Mouse (Mus musculus) midbrain, embryonic 16.5 days (tissue): Measurements from ENCODE around the gene Fbxo39. TPM values are rescaled to one million over a fixed set of nuclear protein-coding genes. Genes with fewer than 3 reads are reported as not detected.

Experiments
- ATAC-seq: fragments of 200-750 bp; cut with Nextera tagmentation; 2 replicates; pipeline ENCODE4 v1.8.0; 2017; ENCODE audit warnings: moderate TSS enrichment
- H3K27ac ChIP-seq: fragments of 300-500 bp; sonication (generic); 2 replicates; pipeline ENCODE4 v1.5.1; 2014; ENCODE audit warnings: mild to moderate bottlenecking, low read length, mixed read lengths
- H3K27me3 ChIP-seq: fragments of 300-500 bp; sonication (generic); 2 replicates; pipeline ENCODE4 v1.6.1; 2014; ENCODE audit warnings: low read depth, low read length, mixed read lengths; ENCODE audit not compliant: control insufficient read depth, insufficient read depth
- H3K36me3 ChIP-seq: fragments of 300-500 bp; sonication (generic); 2 replicates; pipeline ENCODE4 v1.6.1; 2014; ENCODE audit warnings: mild to moderate bottlenecking, low read length, moderate library complexity, mixed read lengths; ENCODE audit not compliant: control insufficient read depth, insufficient read depth
- H3K4me1 ChIP-seq: fragments of 300-500 bp; sonication (generic); 2 replicates; pipeline ENCODE4 v1.6.1; 2014; ENCODE audit warnings: mild to moderate bottlenecking, low read length, mixed read lengths; ENCODE audit not compliant: control insufficient read depth, insufficient read depth
- H3K4me2 ChIP-seq: fragments of 300-500 bp; sonication (generic); 2 replicates; pipeline ENCODE4 v1.6.1; 2014; ENCODE audit warnings: mild to moderate bottlenecking, low read length, mixed read lengths
- H3K4me3 ChIP-seq: fragments of 300-500 bp; sonication (generic); 2 replicates; pipeline ENCODE4 v1.5.1; 2014; ENCODE audit warnings: low read depth, mild to moderate bottlenecking, low read length, moderate library complexity, mixed read lengths
- H3K9ac ChIP-seq: fragments of 300-500 bp; sonication (generic); 2 replicates; pipeline ENCODE4 v1.6.1; 2014; ENCODE audit warnings: low read depth, low read length, mixed read lengths
- H3K9me3 ChIP-seq: fragments of 300-500 bp; sonication (generic); replicated peaks from 2 replicates; pipeline ENCODE4 v1.6.1; 2014; ENCODE audit warnings: mild to moderate bottlenecking, low read length, mixed read lengths; ENCODE audit not compliant: control insufficient read depth, poor library complexity, severe bottlenecking
- WGBS: fragments of 180-500 bp; shearing (Covaris S2); extraction: QIAGEN DNeasy Blood & Tissue Kit; methylation state at CpG from one replicate; pipeline ENCODE4 v1.1.7; 2014; 5-methylcytosine and 5-hydroxymethylcytosine counted together
- polyA plus RNA-seq: library from polyadenylated mRNA; unstranded; fragments of >200 nt; fragmentation: Nextera tagmentation; extraction: Ambion mirVana; gene quantifications from 2 replicates; pipeline ENCODE4 v1.2.1, GENCODE M21; 2015

Fbxo39 gene
- polyA plus RNA-seq, 1 experiment from 2014 or later = not detected

GRCm38 (mm10) chr11:72366126-72366525, 51.9 kb downstream of the Fbxo39 start:
- H3K27ac ChIP-seq = no peak overlapping the region
- H3K4me3 ChIP-seq = no peak overlapping the region
- no peaks in the 10 kb centered on the region for H3K9me3 ChIP-seq
- H3K27me3 ChIP-seq = no peaks in the 10 kb centered on the region
- peaks cover 7% of the 10 kb centered on the region for H3K4me1 ChIP-seq
- H3K4me2 ChIP-seq = no peak overlapping the region
- WGBS = 91% methylated on average over 9 of the region's 9 CpGs
- no peak for ATAC-seq
- H3K9ac ChIP-seq = no peak overlapping the region
- H3K36me3 ChIP-seq = no peaks in the 10 kb centered on the region

- WGBS = 50% methylated on average over 11 of the region's 11 CpGs
- no peaks in the 10 kb centered on the region for H3K36me3 ChIP-seq
- H3K27me3 ChIP-seq = no peaks in the 10 kb centered on the region
- no peaks in the 10 kb centered on the region for H3K4me1 ChIP-seq
- H3K27ac ChIP-seq = no peak overlapping the region
- H3K9me3 ChIP-seq = no peaks in the 10 kb centered on the region
- ATAC-seq = no peak
- no peak overlapping the region for H3K4me2 ChIP-seq
- H3K4me3 ChIP-seq = no peak overlapping the region
- H3K9ac ChIP-seq = no peak overlapping the region
Measured at GRCm38 (mm10) chr11:72367934-72368674, 53.9 kb downstream of the Fbxo39 start.

Other genes with a start within 250 kb of the Fbxo39 start
- gene Pitpnm3, start 178.7 kb upstream of the Fbxo39 start, polyA plus RNA-seq = 5.4 and 6.1 TPM in 2 replicates
- gene Gm43951, start 107.6 kb upstream of the Fbxo39 start, polyA plus RNA-seq = 1.7 and 1.9 TPM in 2 replicates
- gene 4933427D14Rik, start 107.0 kb upstream of the Fbxo39 start, polyA plus RNA-seq = 18.4 and 26.0 TPM in 2 replicates
- gene Txndc17, start 106.9 kb upstream of the Fbxo39 start, polyA plus RNA-seq = 137 and 145 TPM in 2 replicates
- gene Med31, start 98.9 kb upstream of the Fbxo39 start, polyA plus RNA-seq = 53.2 and 55.9 TPM in 2 replicates
- 2.5 and 2.6 TPM in 2 replicates for gene Slc13a5, start 47.2 kb upstream of the Fbxo39 start, polyA plus RNA-seq
- 1.0 and 2.2 TPM in 2 replicates for gene Xaf1, start 12.8 kb upstream of the Fbxo39 start, polyA plus RNA-seq
- 11.1 and 13.5 TPM in 2 replicates for gene Tekt1, start 48.0 kb downstream of the Fbxo39 start, polyA plus RNA-seq
- gene Smtnl2, start 97.3 kb downstream of the Fbxo39 start, polyA plus RNA-seq = 10.3 and 12.2 TPM in 2 replicates
- gene Ggt6, start 121.1 kb downstream of the Fbxo39 start, polyA plus RNA-seq = not detected in 2 replicates
- gene Mybbp1a, start 126.9 kb downstream of the Fbxo39 start, polyA plus RNA-seq = 61.1 and 67.6 TPM in 2 replicates
- gene Spns2, start 175.5 kb downstream of the Fbxo39 start, polyA plus RNA-seq = 6.8 and 8.4 TPM in 2 replicates
- gene Spns3, start 236.1 kb downstream of the Fbxo39 start, polyA plus RNA-seq = 0.17 TPM in 1 of 2 replicates, not detected in the other